Mouse (Mus musculus): Measurements from ENCODE around the gene E2f4.

The E2f4 gene

GRCm38 (mm10) chr8:105297511-105298192 is at the start of gene E2f4:
Gene E2f4 (plus strand): TSS chr8:105297663.
- peak; percentile 81 to 91 for DNase-seq (ENCODE audit: low spot score in 2 of 2)

- no peak for DNase-seq (ENCODE audit: low spot score in 2 of 2)
Measured at GRCm38 (mm10) chr8:105251954-105252353, 45.5 kb upstream of the E2f4 start.

GRCm38 (mm10) chr8:105252680-105253537 is 44.6 kb upstream of the E2f4 start:
- DNase-seq (ENCODE audit: low spot score in 2 of 2) = no peak

GRCm38 (mm10) chr8:105253766-105254151 is 43.7 kb upstream of the E2f4 start:
- no peak for DNase-seq (ENCODE audit: low spot score in 2 of 2)

- peak; percentile 77 to 82 for DNase-seq (ENCODE audit: low spot score in 2 of 2)
Measured at GRCm38 (mm10) chr8:105254152-105254965, 43.1 kb upstream of the E2f4 start.

- no peak for DNase-seq (ENCODE audit: low spot score in 2 of 2)
Measured at GRCm38 (mm10) chr8:105254966-105255350, 42.5 kb upstream of the E2f4 start, which contains the start of gene B3gnt9. Gene B3gnt9 (minus strand): TSS chr8:105255153.

- DNase-seq (ENCODE audit: low spot score in 2 of 2) = no peak
Measured at GRCm38 (mm10) chr8:105257318-105258114, 39.9 kb upstream of the E2f4 start.

- DNase-seq (ENCODE audit: low spot score in 2 of 2) = peak in 1 of 2 experiments; percentile 39
Measured at GRCm38 (mm10) chr8:105258911-105259720, 38.3 kb upstream of the E2f4 start.

- peak in 1 of 2 experiments; percentile 56 for DNase-seq (ENCODE audit: low spot score in 2 of 2)
Measured at GRCm38 (mm10) chr8:105259721-105260320, 37.6 kb upstream of the E2f4 start.

- DNase-seq (ENCODE audit: low spot score in 2 of 2) = no peak
Measured at GRCm38 (mm10) chr8:105260371-105261099, 36.9 kb upstream of the E2f4 start.

GRCm38 (mm10) chr8:105261326-105261980 is 36.0 kb upstream of the E2f4 start:
- no peak for DNase-seq (ENCODE audit: low spot score in 2 of 2)

GRCm38 (mm10) chr8:105263244-105263912 is 34.1 kb upstream of the E2f4 start:
- DNase-seq (ENCODE audit: low spot score in 2 of 2) = no peak

- no peak for DNase-seq (ENCODE audit: low spot score in 2 of 2)
Measured at GRCm38 (mm10) chr8:105264024-105264982, 33.2 kb upstream of the E2f4 start, which contains the start of the genes Tradd and Fbxl8. Gene Tradd (minus strand): TSS chr8:105264609. Gene Fbxl8 (plus strand): TSS chr8:105264648.

- no peak for DNase-seq (ENCODE audit: low spot score in 2 of 2)
Measured at GRCm38 (mm10) chr8:105265128-105265527, 32.3 kb upstream of the E2f4 start.

GRCm38 (mm10) chr8:105266775-105267174 is 30.7 kb upstream of the E2f4 start:
- no peak for DNase-seq (ENCODE audit: low spot score in 2 of 2)

GRCm38 (mm10) chr8:105268342-105269074 is 29.0 kb upstream of the E2f4 start:
- peak; percentile 75 to 77 for DNase-seq (ENCODE audit: low spot score in 2 of 2)
